Mouse (Mus musculus): ENCODE data around the gene Rnf166. TPM values are rescaled to one million over a fixed set of nuclear protein-coding genes. Genes with fewer than 3 reads are reported as not detected.

The Rnf166 gene
- total RNA-seq, 2 experiments from 2014 or later: 35.8 to 38.2 TPM

- intact Hi-C loops (cut with DNase I): no loop called here
- no peak for DNase-seq (ENCODE audit: low spot score)
Observed at GRCm38 (mm10) chr8:122423217-122423616, 52.6 kb downstream of the Rnf166 start.

- intact Hi-C loops (cut with DNase I): no loop called here
- DNase-seq (ENCODE audit: low spot score): no peak
Observed at GRCm38 (mm10) chr8:122421376-122422070, 54.3 kb downstream of the Rnf166 start, which contains the start of gene Il17c. Il17c (plus strand) TSS chr8:122422020.

GRCm38 (mm10) chr8:122419881-122420555, 55.8 kb downstream of the Rnf166 start:
- intact Hi-C loops (cut with DNase I): no loop called here
- DNase-seq (ENCODE audit: low spot score): no peak

Small RNA genes lying within 50 kb of the gene (microRNA-seq; reads per million reads assigned to microRNA genes)
- gene Gm24366: not detected

Other genes starting within 250 kb of the Rnf166 start
- gene Zfpm1, start 193.9 kb downstream of the Rnf166 start, total RNA-seq (2021): 10 to 100 TPM; 21.3 to 22.6 TPM
- not detected for gene Trhr2, start 115.3 kb downstream of the Rnf166 start, total RNA-seq (2021)
- gene Zc3h18, start 99.5 kb downstream of the Rnf166 start, total RNA-seq (2021): 10 to 100 TPM; 20.1 to 21.8 TPM
- not detected for gene Il17c, start 54.0 kb downstream of the Rnf166 start, total RNA-seq (2021)
- 10 to 100 TPM; 39.4 to 45.3 TPM for gene Cyba, start 43.1 kb downstream of the Rnf166 start, total RNA-seq (2021)
- gene Mvd, start 32.6 kb downstream of the Rnf166 start, total RNA-seq (2021): 1 to 10 TPM; 5.3 to 5.7 TPM
- 1 to 10 TPM; 2.5 to 2.7 TPM for gene Snai3, start 15.3 kb downstream of the Rnf166 start, total RNA-seq (2021)
- gene Ctu2, start 79 bp upstream of the Rnf166 start, total RNA-seq (2021): 10 to 100 TPM in 1 of 2 experiments, 1 to 10 TPM in 1; 7.3 to 11.4 TPM
- gene Piezo1, start 75.3 kb upstream of the Rnf166 start, total RNA-seq (2021): 10 to 100 TPM; 17.2 to 19.1 TPM
- 1 to 10 TPM; 2.7 to 3.2 TPM for gene Cdt1, start 92.0 kb upstream of the Rnf166 start, total RNA-seq (2021)
- gene Aprt, start 100.8 kb upstream of the Rnf166 start, total RNA-seq (2021): 10 to 100 TPM; 30.6 to 39.3 TPM
- 1 to 10 TPM; 2.9 to 3.4 TPM for gene Galns, start 135.4 kb upstream of the Rnf166 start, total RNA-seq (2021)
- gene Trappc2l, start 135.6 kb upstream of the Rnf166 start, total RNA-seq (2021): 10 to 100 TPM; 58.4 to 62.8 TPM
- gene Pabpn1l, start 146.7 kb upstream of the Rnf166 start, total RNA-seq (2021): not detected
- 10 to 100 TPM; 18.5 to 25.3 TPM for gene Cbfa2t3, start 223.0 kb upstream of the Rnf166 start, total RNA-seq (2021)

All from heart, postnatal 25 days (tissue).